Mouse (Mus musculus) liver, embryonic 13.5 days (tissue): ENCODE data around the gene Pi4kb. TPM values are rescaled to one million over a fixed set of nuclear protein-coding genes. Genes with fewer than 3 reads are reported as not detected.
"Not testable (repeated sequence)": the region's sequence is repeated elsewhere in the genome, so short reads cannot be mapped to it uniquely, and the experiment has no call there.

Experiments used
- ATAC-seq: fragments of 200-750 bp; cut with Nextera tagmentation; 2 replicates; pipeline ENCODE4 v1.8.0; 2017; ENCODE audit warnings: low read depth, mild to moderate bottlenecking, moderate number of reproducible peaks, moderate library complexity
- DNase-seq: peaks from one replicate; pipeline ENCODE4 v3.0.0; 2022
- H3K27ac ChIP-seq: fragments of 300-500 bp; sonication (generic); 2 replicates; pipeline ENCODE4 v1.5.1; 2015; ENCODE audit warnings: moderate library complexity, mild to moderate bottlenecking, inconsistent platforms
- H3K27me3 ChIP-seq: fragments of 300-500 bp; sonication (generic); 2 replicates; pipeline ENCODE4 v1.6.1; 2015; ENCODE audit warnings: mild to moderate bottlenecking, inconsistent platforms
- H3K36me3 ChIP-seq: fragments of 300-500 bp; sonication (generic); 2 replicates; pipeline ENCODE4 v1.6.1; 2015; ENCODE audit warnings: mild to moderate bottlenecking, inconsistent platforms
- H3K4me1 ChIP-seq: fragments of 300-500 bp; sonication (generic); replicated peaks from 2 replicates; pipeline ENCODE4 v1.6.1; 2015; ENCODE audit warnings: inconsistent platforms
- H3K4me2 ChIP-seq: fragments of 300-500 bp; sonication (generic); 2 replicates; pipeline ENCODE4 v1.6.1; 2015; ENCODE audit warnings: inconsistent platforms, mild to moderate bottlenecking, moderate library complexity
- H3K4me3 ChIP-seq: fragments of 300-500 bp; sonication (generic); replicated peaks from 2 replicates; pipeline ENCODE4 v1.5.1; 2015; ENCODE audit warnings: mild to moderate bottlenecking, inconsistent platforms
- H3K9ac ChIP-seq: fragments of 300-500 bp; sonication (generic); 2 replicates; pipeline ENCODE4 v1.6.1; 2015; ENCODE audit warnings: mild to moderate bottlenecking, inconsistent platforms
- H3K9me3 ChIP-seq: fragments of 300-500 bp; sonication (generic); replicated peaks from 2 replicates; pipeline ENCODE4 v1.6.1; 2016; ENCODE audit warnings: inconsistent platforms
- WGBS: fragments of 180-500 bp; shearing (Covaris S2); methylation state at CpG from one replicate; pipeline ENCODE4 v1.1.7; 2015; ENCODE audit not compliant: insufficient replicate concordance; 5-methylcytosine and 5-hydroxymethylcytosine counted together
- polyA plus RNA-seq: library from polyadenylated mRNA; unstranded; fragments of >200 nt; fragmentation: Nextera tagmentation; extraction: Ambion mirVana; gene quantifications from 2 replicates; pipeline ENCODE4 v1.2.1, GENCODE M21; 2015

Gene Pi4kb
- polyA plus RNA-seq: 11.6 and 12.4 TPM in 2 replicates

DNA sequence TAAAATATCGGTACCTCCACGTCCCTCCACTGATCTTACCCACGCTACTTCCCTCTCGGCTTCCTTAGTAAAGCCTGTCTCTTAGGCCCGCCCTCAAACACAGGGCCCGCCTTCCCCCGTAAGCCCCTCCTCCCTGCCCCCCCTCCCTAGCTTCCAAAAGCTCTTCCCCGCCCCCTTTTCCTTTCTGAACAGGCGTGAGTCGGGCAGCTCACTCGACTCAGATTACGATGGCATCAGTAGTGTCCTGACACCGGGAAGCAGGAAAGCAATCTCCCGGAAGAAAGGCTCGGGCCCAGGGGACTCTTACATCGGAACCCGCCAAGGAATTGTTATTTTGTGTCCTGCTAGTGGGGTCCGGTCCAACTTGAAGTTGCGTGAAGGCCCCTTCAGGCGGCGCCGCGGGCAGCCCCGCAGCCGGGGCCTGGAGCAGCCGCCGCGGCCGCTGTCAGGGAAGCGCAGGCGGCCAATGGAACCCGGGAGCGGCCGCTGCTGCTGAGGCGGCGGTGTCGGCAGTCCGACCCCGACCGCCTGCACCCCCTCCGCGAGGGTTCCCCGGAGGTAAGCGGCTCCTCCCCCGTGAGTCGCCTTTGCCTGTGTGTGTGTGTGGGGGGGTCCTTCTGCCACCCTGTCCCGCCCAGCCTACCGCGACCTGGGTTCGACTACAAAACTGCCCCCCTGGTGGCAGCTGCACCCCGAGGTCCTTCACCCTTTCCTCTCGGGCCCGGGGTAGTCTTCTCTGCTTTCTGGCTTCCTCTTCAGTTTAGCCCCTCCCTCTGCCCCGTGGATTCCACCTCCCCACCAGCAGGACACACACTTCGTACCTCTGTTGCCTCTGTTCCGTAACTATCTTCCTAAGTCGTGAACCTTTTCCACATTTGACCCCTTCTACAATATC, at the start of gene Pi4kb:
Gene Pi4kb (plus strand): TSS at position 204 of the 895 bp plus-strand sequence.
- peak within 1 kb of the TSS; percentile 90 for H3K4me3 ChIP-seq
- WGBS: under 1% methylated on average over 55 of the region's 57 CpGs
- H3K27me3 ChIP-seq: no peaks in the 10 kb centered on the region
- no peaks in the 10 kb centered on the region for H3K9me3 ChIP-seq
- ATAC-seq (peak; percentile 90), DNase-seq (peak; percentile 82)
- H3K9ac ChIP-seq: peak within 1 kb of the TSS; percentile 97
- H3K36me3 ChIP-seq: peaks cover 6% of the 10 kb centered on the region
- H3K27ac ChIP-seq: peak within 1 kb of the TSS; percentile 87
- peaks cover 35% of the 10 kb centered on the region for H3K4me1 ChIP-seq
- peak within 1 kb of the TSS; percentile 80 for H3K4me2 ChIP-seq

- Histone ChIP-seq H3K27ac (peak overlapping the region; percentile 77), H3K4me2 (peak overlapping the region; percentile 45), H3K4me1 (peaks cover 56% of the 10 kb centered on the region)
- not testable (repeated sequence) for H3K9ac ChIP-seq, H3K27me3 ChIP-seq, H3K4me3 ChIP-seq, H3K9me3 ChIP-seq, H3K36me3 ChIP-seq
- DNase-seq (peak; percentile 57), ATAC-seq (peak; percentile 95)
- WGBS: 8% methylated on average over 4 of the region's 4 CpGs
Observed at GRCm38 (mm10) chr3:94926301-94926736, 48.2 kb upstream of the Pi4kb start.

- peaks cover 76% of the 10 kb centered on the region for H3K4me1 ChIP-seq
- not testable (repeated sequence) for H3K36me3 ChIP-seq, DNase-seq, H3K4me3 ChIP-seq, H3K27ac ChIP-seq, H3K27me3 ChIP-seq, H3K4me2 ChIP-seq, H3K9ac ChIP-seq, H3K9me3 ChIP-seq, ATAC-seq
- WGBS: 78% methylated on average over 4 of the region's 4 CpGs
Observed at GRCm38 (mm10) chr3:94928979-94929378, 45.6 kb upstream of the Pi4kb start.

DNA sequence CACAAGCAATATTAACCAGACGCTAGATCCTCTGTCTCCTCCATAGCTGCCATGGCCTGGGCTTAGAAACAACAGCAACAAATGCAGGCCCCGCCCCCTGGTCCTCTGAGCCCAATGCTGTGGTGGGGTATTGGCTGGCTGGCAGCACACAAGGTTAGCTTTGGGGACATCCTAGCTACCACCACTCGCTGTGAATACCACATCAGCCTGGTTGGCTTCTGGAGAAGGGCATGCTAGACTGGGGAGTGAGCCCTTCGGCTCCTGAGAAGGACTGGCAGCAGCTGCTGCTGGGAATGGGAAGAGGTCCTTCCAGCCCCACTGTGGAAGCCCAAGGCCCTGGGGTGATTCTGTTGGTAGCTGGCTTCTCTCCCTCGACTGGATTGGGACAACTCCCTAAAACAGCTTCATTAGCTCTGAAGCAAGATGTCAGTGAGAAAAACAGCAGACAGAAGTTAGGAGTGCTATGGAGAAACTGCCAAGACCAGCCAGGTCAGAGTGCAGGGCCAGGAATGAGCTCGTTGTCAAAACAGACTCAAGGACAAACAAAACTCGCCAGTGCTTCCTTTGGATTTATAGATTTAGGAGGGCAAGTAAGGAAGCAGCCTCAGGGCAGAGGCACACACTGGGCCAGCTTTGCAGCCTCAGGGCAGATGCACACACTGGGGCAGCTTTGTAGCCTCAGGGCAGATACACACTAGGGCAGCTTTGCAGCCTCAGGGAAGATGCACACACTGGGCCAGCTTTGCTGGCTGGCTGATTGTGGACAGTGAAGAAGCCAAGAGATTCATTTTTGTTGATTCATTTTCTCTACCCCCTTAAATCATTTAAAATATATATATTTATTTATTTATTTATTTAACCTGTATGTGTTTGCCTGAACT, 43.9 kb upstream of the Pi4kb start:
- peaks cover 75% of the 10 kb centered on the region for H3K4me1 ChIP-seq
- peak overlapping the region; percentile 60 for H3K27ac ChIP-seq
- not testable (repeated sequence) for H3K9ac ChIP-seq, H3K4me2 ChIP-seq, DNase-seq, H3K27me3 ChIP-seq, H3K9me3 ChIP-seq, H3K4me3 ChIP-seq, H3K36me3 ChIP-seq, ATAC-seq
- 61% methylated on average over 7 of the region's 7 CpGs for WGBS

- Histone ChIP-seq H3K4me2 (0 out of 2 replicates have a peak overlapping the region, but pooled peaks have one; percentile 4), H3K4me1 (peaks cover 75% of the 10 kb centered on the region), H3K27ac (peak overlapping the region; percentile 82), H3K9ac (0 out of 2 replicates have a peak overlapping the region, but pooled peaks have one; percentile 13)
- H3K4me3 ChIP-seq, DNase-seq, H3K36me3 ChIP-seq, H3K27me3 ChIP-seq, H3K9me3 ChIP-seq: not testable (repeated sequence)
- WGBS: 35% methylated on average over 10 of the region's 10 CpGs
- peak; percentile 49 for ATAC-seq
Observed at GRCm38 (mm10) chr3:94931427-94932082, 43.0 kb upstream of the Pi4kb start.

- peak overlapping the region; percentile 65 for H3K9ac ChIP-seq
- peaks cover 69% of the 10 kb centered on the region for H3K4me1 ChIP-seq
- H3K4me2 ChIP-seq: peak overlapping the region; percentile 71; the same call in 1 of the 2 replicates
- not testable (repeated sequence) for H3K27me3 ChIP-seq, H3K36me3 ChIP-seq, ATAC-seq, DNase-seq, H3K4me3 ChIP-seq, H3K9me3 ChIP-seq
- 46% methylated on average over 2 of the region's 2 CpGs for WGBS
- peak overlapping the region; percentile 82 for H3K27ac ChIP-seq
Observed at GRCm38 (mm10) chr3:94932279-94932678, 42.3 kb upstream of the Pi4kb start.

DNA sequence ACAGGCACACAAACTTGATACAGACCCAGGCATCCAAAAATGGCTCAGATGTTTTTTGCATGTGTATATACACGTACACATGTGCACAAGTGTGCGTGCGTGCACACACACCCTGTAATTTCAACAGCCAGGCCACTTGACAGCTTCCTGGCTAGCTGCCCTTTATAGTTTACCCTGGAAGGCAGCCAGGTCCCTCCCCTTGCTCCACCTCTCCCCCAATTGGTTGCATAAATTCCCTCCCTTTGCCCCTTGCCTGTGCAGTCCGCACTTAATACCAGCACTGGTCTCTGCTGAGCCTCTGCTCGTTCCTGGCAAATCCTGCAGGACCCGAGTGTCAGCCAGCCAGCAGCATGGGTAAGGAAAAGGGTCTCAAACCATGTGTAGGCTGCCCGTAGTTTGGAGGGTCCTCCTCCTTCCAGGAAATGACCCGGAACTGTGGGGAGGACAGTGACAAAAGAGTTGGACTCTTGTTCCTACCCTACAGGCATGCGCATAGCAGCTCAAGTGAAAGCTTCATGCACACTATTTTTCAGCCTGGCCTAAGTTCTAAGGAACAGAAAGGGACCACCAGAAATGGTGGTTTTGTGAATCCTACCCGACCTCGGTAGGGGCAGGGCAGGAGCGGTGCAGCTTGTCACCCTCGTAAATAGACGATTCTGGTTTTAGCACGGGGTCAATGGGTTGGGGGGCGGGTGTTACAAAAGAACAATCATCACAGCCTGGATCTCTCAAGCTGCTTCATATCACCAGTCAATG, 41.5 kb upstream of the Pi4kb start, which contains the start of gene Selenbp1:
Gene Selenbp1 (plus strand): TSS at position 248 of the 756 bp plus-strand sequence.
- Histone ChIP-seq H3K9me3 (no peaks in the 10 kb centered on the region), H3K36me3 (0 out of 2 replicates have a peak, but pooled peaks cover 4% of the 10 kb centered on the region), H3K27me3 (no peaks in the 10 kb centered on the region), H3K4me2 (peak within 1 kb of the TSS; percentile 71), H3K4me1 (peaks cover 63% of the 10 kb centered on the region), H3K4me3 (peak within 1 kb of the TSS; percentile 56), H3K9ac (peak within 1 kb of the TSS; percentile 65), H3K27ac (peak within 1 kb of the TSS; percentile 82)
- DNase-seq: peak; percentile 75
- peak; percentile 84 for ATAC-seq
- 6% methylated on average over 16 of the region's 16 CpGs for WGBS

GRCm38 (mm10) chr3:94933604-94934003, 40.9 kb upstream of the Pi4kb start:
- H3K4me1 ChIP-seq: peaks cover 63% of the 10 kb centered on the region
- ATAC-seq, H3K9me3 ChIP-seq, DNase-seq, H3K27me3 ChIP-seq: not testable (repeated sequence)
- 0 out of 2 replicates have a peak, but pooled peaks cover 10% of the 10 kb centered on the region for H3K36me3 ChIP-seq
- H3K4me2 ChIP-seq: peak overlapping the region; percentile 71
- H3K4me3 ChIP-seq: peak overlapping the region; percentile 56
- 0 out of 2 replicates have a peak overlapping the region, but pooled peaks have one; percentile 65 for H3K9ac ChIP-seq
- WGBS: no CpG with 5 or more reads among the region's 2 CpGs
- peak overlapping the region; percentile 82 for H3K27ac ChIP-seq

- peak overlapping the region; percentile 55; the same call in 1 of the 2 replicates for H3K27ac ChIP-seq
- H3K4me2 ChIP-seq: peak overlapping the region; percentile 33
- not testable (repeated sequence) for H3K4me3 ChIP-seq, H3K9me3 ChIP-seq, H3K27me3 ChIP-seq, DNase-seq, H3K9ac ChIP-seq
- 0 out of 2 replicates have a peak, but pooled peaks cover 11% of the 10 kb centered on the region for H3K36me3 ChIP-seq
- WGBS: 12% methylated on average over 3 of the region's 3 CpGs
- 0 out of 2 replicates have a peak, but pooled peaks have one; percentile 2 for ATAC-seq
- peaks cover 63% of the 10 kb centered on the region for H3K4me1 ChIP-seq
Observed at GRCm38 (mm10) chr3:94934564-94934963, 40.0 kb upstream of the Pi4kb start.

- 79% methylated on average over 3 of the region's 3 CpGs for WGBS
- H3K27ac ChIP-seq: peak overlapping the region; percentile 29; the same call in 1 of the 2 replicates
- H3K36me3 ChIP-seq: 0 out of 2 replicates have a peak, but pooled peaks cover 11% of the 10 kb centered on the region
- DNase-seq, ATAC-seq, H3K9me3 ChIP-seq, H3K9ac ChIP-seq, H3K27me3 ChIP-seq, H3K4me3 ChIP-seq: not testable (repeated sequence)
- peak overlapping the region; percentile 33 for H3K4me2 ChIP-seq
- peaks cover 59% of the 10 kb centered on the region for H3K4me1 ChIP-seq
Observed at GRCm38 (mm10) chr3:94935332-94935731, 39.2 kb upstream of the Pi4kb start.
